Comparison of ENCODE assay signal across 24 mouse cellular contexts in the genomic region with DNA sequence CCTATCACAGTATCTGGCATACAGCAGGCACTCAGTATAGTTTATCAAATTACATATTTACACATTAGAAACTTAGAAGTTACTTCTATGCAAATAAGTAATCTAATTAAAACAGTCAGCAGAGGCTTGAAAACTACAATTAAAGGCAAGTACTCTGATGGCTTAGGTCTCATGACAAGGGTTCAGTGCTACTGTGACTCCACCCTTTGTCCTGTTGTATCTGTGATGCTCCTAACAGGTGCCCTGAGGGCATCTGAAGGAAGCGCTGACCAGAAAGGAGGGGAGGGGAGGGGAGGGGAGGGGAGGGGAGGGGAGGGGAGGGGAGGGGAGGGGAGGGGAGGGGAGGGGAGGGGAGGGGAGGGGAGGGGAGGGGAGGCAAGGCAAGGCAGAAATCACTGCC. TPM values are rescaled to one million over a fixed set of nuclear protein-coding genes. Genes with fewer than 3 reads are reported as not detected.
DNase-seq lines count a peak whose midpoint lies in the region; ATAC-seq and TF ChIP-seq lines count a peak whose summit lies in the region.
"Had no signal": no experiment of that assay in that cellular context is flagged by ENCODE, and none has a peak within 500 bp of the region (broad histone marks: within the 10 kb centered on the region; RNA-seq: fewer than 3 reads in every experiment).

No protein-coding gene starts in this region.

- H3K9me3 ChIP-seq in intestine, embryonic 16.5 days (ENCODE audit: control insufficient read depth, low read length), result no peaks in the 10 kb centered on the region
- no peaks in the 10 kb centered on the region for H3K9me3 ChIP-seq in intestine, embryonic 15.5 days
- H3K9me3 ChIP-seq in liver, postnatal 0 days (ENCODE audit: low read length), result no peaks in the 10 kb centered on the region
- no peaks in the 10 kb centered on the region for H3K9me3 ChIP-seq in forebrain, embryonic 11.5 days (ENCODE audit: control insufficient read depth, low read length)
- H3K9me3 ChIP-seq: embryonic facial prominence, embryonic 15.5 days; forebrain, embryonic 10.5 days; heart, embryonic 10.5 days; hindbrain, embryonic 12.5 days had no signal

- no peaks in the 10 kb centered on the region for H3K79me2 ChIP-seq in liver, adult 2 months (ENCODE audit: control insufficient read depth, insufficient read depth, low read length)

- peaks cover 6% of the 10 kb centered on the region; the same call in 1 of the 2 replicates for H3K36me3 ChIP-seq in intestine, embryonic 16.5 days (ENCODE audit: control insufficient read depth, insufficient read depth, low read length)
- 0 out of 2 replicates have a peak, but pooled peaks cover 2% of the 10 kb centered on the region for H3K36me3 ChIP-seq in intestine, embryonic 15.5 days
- peaks cover 31% of the 10 kb centered on the region for H3K36me3 ChIP-seq in liver, adult 2 months (ENCODE audit: control insufficient read depth, insufficient read depth, low read length)
- peaks cover 9% of the 10 kb centered on the region for H3K36me3 ChIP-seq in liver, postnatal 0 days (replicated peaks; ENCODE audit: insufficient read depth, low read length)
- H3K36me3 ChIP-seq in forebrain, embryonic 11.5 days (ENCODE audit: control insufficient read depth, insufficient read depth, low read length), result no peaks in the 10 kb centered on the region

- no CpG with 5 or more reads among the region's 1 CpGs for WGBS in intestine, embryonic 16.5 days
- WGBS in intestine, embryonic 15.5 days, result no CpG with 5 or more reads among the region's 1 CpGs
- WGBS in liver, adult 2 months, result no CpG with 5 or more reads among the region's 1 CpGs
- no CpG with 5 or more reads among the region's 1 CpGs for WGBS in liver, postnatal 0 days (ENCODE audit: insufficient replicate concordance)
- WGBS in forebrain, embryonic 11.5 days, result no CpG with 5 or more reads among the region's 1 CpGs

- no peak for TF ChIP-seq EP300 in liver, postnatal 0 days (IDR thresholded peaks at IDR 0.05; ENCODE audit: low read depth)

- H3K27me3 ChIP-seq in intestine, embryonic 16.5 days (replicated peaks; ENCODE audit: control insufficient read depth, insufficient read depth, low read length), result no peaks in the 10 kb centered on the region
- no peaks in the 10 kb centered on the region for H3K27me3 ChIP-seq in intestine, embryonic 15.5 days (replicated peaks)
- no peaks in the 10 kb centered on the region for H3K27me3 ChIP-seq in liver, adult 2 months (ENCODE audit: control insufficient read depth, insufficient read depth, low read length)
- H3K27me3 ChIP-seq in liver, postnatal 0 days (ENCODE audit: insufficient read depth, low read length), result no peaks in the 10 kb centered on the region
- H3K27me3 ChIP-seq in forebrain, embryonic 11.5 days (ENCODE audit: control insufficient read depth, insufficient read depth, low read length), result no peaks in the 10 kb centered on the region
- H3K27me3 ChIP-seq: embryonic facial prominence, embryonic 15.5 days; hindbrain, embryonic 12.5 days had no signal

- 0 out of 2 replicates have a peak, but pooled peaks have one; percentile 29 for ATAC-seq in intestine, embryonic 16.5 days
- ATAC-seq in intestine, embryonic 15.5 days, result no peak
- ATAC-seq in liver, postnatal 0 days, result no peak
- no peak for ATAC-seq in forebrain, embryonic 11.5 days (replicated peaks; ENCODE audit: low FRiP score)
- ATAC-seq: forebrain, embryonic 16.5 days had no signal

- no peak for TF ChIP-seq POLR2A in liver, adult 2 months (IDR thresholded peaks at IDR 0.05; ENCODE audit: extremely low read depth, insufficient read depth, low read length)

- no peak overlapping the region for H3K9ac ChIP-seq in intestine, embryonic 16.5 days (ENCODE audit: low read depth, low read length)
- no peak overlapping the region for H3K9ac ChIP-seq in intestine, embryonic 15.5 days
- no peak overlapping the region for H3K9ac ChIP-seq in liver, adult 2 months (ENCODE audit: low read depth, low read length)
- H3K9ac ChIP-seq in liver, postnatal 0 days (replicated peaks), result no peak overlapping the region
- no peak overlapping the region for H3K9ac ChIP-seq in forebrain, embryonic 11.5 days (ENCODE audit: low read length)
- H3K9ac ChIP-seq: embryonic facial prominence, embryonic 15.5 days; hindbrain, embryonic 12.5 days had no signal

- DNase-seq in liver, adult 2 months (ENCODE audit: extremely low read depth, low read depth, low spot score), result peak; percentile 61
- DNase-seq in liver (no peak), ES-CJ7 (ENCODE audit: low read depth, low spot score) (peak; percentile 23)
- no peak for DNase-seq in liver, postnatal 0 days
- no peak for DNase-seq in forebrain, embryonic 11.5 days (ENCODE audit: low spot score)
- DNase-seq: adrenal gland, postnatal 10 days; cerebellum, adult 11 months; cerebellum, adult 8-10 months; cerebellum, postnatal 14 days; embryo, embryonic 11 days; gastrocnemius, postnatal 10 days; heart, adult 18-20 months; heart, postnatal 10 days; heart, postnatal 4 days had no signal

- no peak overlapping the region for H3K4me2 ChIP-seq in intestine, embryonic 16.5 days (ENCODE audit: low read depth, low read length)
- no peak overlapping the region for H3K4me2 ChIP-seq in intestine, embryonic 15.5 days (replicated peaks)
- no peak overlapping the region for H3K4me2 ChIP-seq in liver, postnatal 0 days (ENCODE audit: low read depth, low read length)
- no peak overlapping the region for H3K4me2 ChIP-seq in forebrain, embryonic 11.5 days (ENCODE audit: low read depth, low read length, severe bottlenecking)
- H3K4me2 ChIP-seq: embryonic facial prominence, embryonic 15.5 days; hindbrain, embryonic 12.5 days had no signal

- no peak overlapping the region for H3K4me3 ChIP-seq in intestine, embryonic 16.5 days (ENCODE audit: low read length)
- H3K4me3 ChIP-seq in intestine, embryonic 15.5 days (replicated peaks), result no peak overlapping the region
- H3K4me3 ChIP-seq in liver, adult 2 months (ENCODE audit: insufficient read depth, low read depth, low read length), result no peak overlapping the region
- H3K4me3 ChIP-seq in liver, postnatal 0 days (ENCODE audit: low read depth, low read length), result no peak overlapping the region
- no peak overlapping the region for H3K4me3 ChIP-seq in forebrain, embryonic 11.5 days (ENCODE audit: low read depth, low read length)
- H3K4me3 ChIP-seq: embryonic facial prominence, embryonic 15.5 days; erythroblast, embryonic 14.5 days; forebrain, embryonic 10.5 days; heart, embryonic 10.5 days; hindbrain, embryonic 12.5 days had no signal

- H3K27ac ChIP-seq in intestine, embryonic 16.5 days (ENCODE audit: low read length), result 0 out of 2 replicates have a peak overlapping the region, but pooled peaks have one; percentile 60
- H3K27ac ChIP-seq in intestine, embryonic 15.5 days, result no peak overlapping the region
- no peak overlapping the region for H3K27ac ChIP-seq in liver, adult 2 months (replicated peaks; ENCODE audit: insufficient read depth, low read depth, low read length)
- peak overlapping the region; percentile 82 for H3K27ac ChIP-seq in liver, postnatal 0 days (ENCODE audit: low read depth)
- H3K27ac ChIP-seq in forebrain, embryonic 11.5 days (ENCODE audit: low read depth, low read length), result no peak overlapping the region
- H3K27ac ChIP-seq: embryonic facial prominence, embryonic 15.5 days; forebrain, embryonic 10.5 days; heart, embryonic 10.5 days; hindbrain, embryonic 12.5 days had no signal

- H3K4me1 ChIP-seq in intestine, embryonic 16.5 days (ENCODE audit: control insufficient read depth, insufficient read depth, low read length), result peaks cover 7% of the 10 kb centered on the region
- no peaks in the 10 kb centered on the region for H3K4me1 ChIP-seq in intestine, embryonic 15.5 days (replicated peaks)
- H3K4me1 ChIP-seq in liver, adult 2 months (ENCODE audit: control insufficient read depth, insufficient read depth, low read length), result peaks cover 18% of the 10 kb centered on the region
- H3K4me1 ChIP-seq in liver, postnatal 0 days (ENCODE audit: insufficient read depth), result 0 out of 2 replicates have a peak, but pooled peaks cover 3% of the 10 kb centered on the region
- H3K4me1 ChIP-seq in forebrain, embryonic 11.5 days (replicated peaks; ENCODE audit: control insufficient read depth, insufficient read depth, low read length), result no peaks in the 10 kb centered on the region
- H3K4me1 ChIP-seq: embryonic facial prominence, embryonic 15.5 days; forebrain, embryonic 10.5 days; heart, embryonic 10.5 days; hindbrain, embryonic 12.5 days had no signal

- TF ChIP-seq CTCF in liver, adult 2 months (IDR thresholded peaks at IDR 0.05; ENCODE audit: low read depth, low read length), result no peak
- TF ChIP-seq CTCF in liver, postnatal 0 days (IDR thresholded peaks at IDR 0.05; ENCODE audit: low read depth), result no peak

RNA-seq across cellular contexts. Expression of gene Als2, which starts 24.1 kb away (rescaled TPM):
- 7.5 and 7.8 TPM in 2 replicates for polyA plus RNA-seq in intestine, embryonic 16.5 days (2015; fragmentation: Nextera tagmentation; extraction: Ambion mirVana)
- 7.4 and 7.5 TPM in 2 replicates for polyA plus RNA-seq in intestine, embryonic 15.5 days (2015; fragmentation: Nextera tagmentation; extraction: Ambion mirVana)
- 34.2 and 42.8 TPM in 2 replicates for total RNA-seq in liver, adult 2 months (2014; rRNA removed)
- 20.2 TPM in 2 replicates for polyA plus RNA-seq in liver, adult 2 months (2012; rRNA removed)
- polyA plus RNA-seq in liver, postnatal 0 days (2015; fragmentation: Nextera tagmentation; extraction: Ambion mirVana), result 4.9 and 5.8 TPM in 2 replicates
- 19.8 and 21.4 TPM in 2 replicates for polyA plus RNA-seq in forebrain, embryonic 11.5 days (2014; fragmentation: Nextera tagmentation; extraction: Ambion mirVana)

RNA-seq across cellular contexts. Expression of gene Cdk15, which starts 43.8 kb away (rescaled TPM):
- polyA plus RNA-seq in intestine, embryonic 16.5 days (2015; fragmentation: Nextera tagmentation; extraction: Ambion mirVana), result 0.26 and 0.31 TPM in 2 replicates
- polyA plus RNA-seq in intestine, embryonic 15.5 days (2015; fragmentation: Nextera tagmentation; extraction: Ambion mirVana), result 0.20 and 0.63 TPM in 2 replicates
- total RNA-seq in liver, adult 2 months (2014; rRNA removed), result not detected in 2 replicates
- not detected in 2 replicates for polyA plus RNA-seq in liver, adult 2 months (2012; rRNA removed)
- 0.20 TPM in 1 of 2 replicates, not detected in the other for polyA plus RNA-seq in liver, postnatal 0 days (2015; fragmentation: Nextera tagmentation; extraction: Ambion mirVana)
- 0.43 and 0.60 TPM in 2 replicates for polyA plus RNA-seq in forebrain, embryonic 11.5 days (2014; fragmentation: Nextera tagmentation; extraction: Ambion mirVana)
- total RNA-seq: adrenal gland, postnatal 10 days; common myeloid progenitor, adult 5-6 weeks; heart, adult 18-20 months; heart, postnatal 4 days had no signal
- polyA plus RNA-seq: erythroblast, embryonic 14.5 days; heart, embryonic 14.5 days had no signal

RNA-seq across cellular contexts. Expression of gene Mpp4, which starts 49.8 kb away (rescaled TPM):
- polyA plus RNA-seq in intestine, embryonic 16.5 days (2015; fragmentation: Nextera tagmentation; extraction: Ambion mirVana), result 0.72 and 0.77 TPM in 2 replicates
- 0.48 and 0.50 TPM in 2 replicates for polyA plus RNA-seq in intestine, embryonic 15.5 days (2015; fragmentation: Nextera tagmentation; extraction: Ambion mirVana)
- total RNA-seq in liver, adult 2 months (2014; rRNA removed), result 2.3 and 4.0 TPM in 2 replicates
- 5.5 and 7.6 TPM in 2 replicates for polyA plus RNA-seq in liver, adult 2 months (2012; rRNA removed)
- 0.28 and 0.31 TPM in 2 replicates for polyA plus RNA-seq in liver, postnatal 0 days (2015; fragmentation: Nextera tagmentation; extraction: Ambion mirVana)
- polyA plus RNA-seq in forebrain, embryonic 11.5 days (2014; fragmentation: Nextera tagmentation; extraction: Ambion mirVana), result 0.61 and 0.69 TPM in 2 replicates

Comparison
In these comparisons a context has a peak if more than half of its experiments do, and no peak if none do; other contexts are left out.
1. H3K27ac ChIP-seq: peak in intestine, embryonic 16.5 days (single experiment) and liver, postnatal 0 days (single experiment); none in intestine, embryonic 15.5 days (single experiment), liver, adult 2 months (single experiment) and forebrain, embryonic 11.5 days (single experiment).
2. DNase-seq: peak in liver, adult 2 months (single experiment) and ES-CJ7 (single experiment); none in liver (single experiment), liver, postnatal 0 days (single experiment) and forebrain, embryonic 11.5 days (single experiment).